Mouse (Mus musculus): ENCODE measurements around the gene Bbs9. TPM values are rescaled to one million over a fixed set of nuclear protein-coding genes. Genes with fewer than 3 reads are reported as not detected.

Gene Bbs9
- polyA plus RNA-seq, 1 experiment = 3.3 TPM

GRCm38 (mm10) chr9:22737893-22738292, 262.4 kb downstream of the Bbs9 start:
- TF ChIP-seq MYOD1 (IDR thresholded peaks at IDR 0.05; ENCODE audit: control insufficient read depth, insufficient read length, low read depth) = no peak
- Histone ChIP-seq H3K79me3 (ENCODE audit: low read depth) (no peaks in the 10 kb centered on the region), H3ac (ENCODE audit: control insufficient read depth, insufficient read length, low read depth) (no peak overlapping the region), H3K27me3 (ENCODE audit: control insufficient read depth, insufficient read depth, insufficient read length) (no peaks in the 10 kb centered on the region), H3K79me2 (ENCODE audit: control insufficient read depth, insufficient read depth) (no peaks in the 10 kb centered on the region), H3K4me3 (ENCODE audit: insufficient read depth, poor library complexity, severe bottlenecking) (no peak overlapping the region), H3K36me3 (ENCODE audit: control insufficient read depth, insufficient read depth) (no peaks in the 10 kb centered on the region)

- Histone ChIP-seq H3K27me3 (ENCODE audit: control insufficient read depth, insufficient read depth, insufficient read length) (no peaks in the 10 kb centered on the region), H3ac (ENCODE audit: control insufficient read depth, insufficient read length, low read depth) (no peak overlapping the region), H3K36me3 (ENCODE audit: control insufficient read depth, insufficient read depth) (no peaks in the 10 kb centered on the region), H3K4me3 (ENCODE audit: insufficient read depth, poor library complexity, severe bottlenecking) (no peak overlapping the region), H3K79me2 (ENCODE audit: control insufficient read depth, insufficient read depth) (no peaks in the 10 kb centered on the region), H3K79me3 (ENCODE audit: low read depth) (no peaks in the 10 kb centered on the region)
- TF ChIP-seq CEBPB (IDR thresholded peaks at IDR 0.05; ENCODE audit: low read depth) (no peak), FOSL1 (IDR thresholded peaks at IDR 0.05; ENCODE audit: insufficient read depth, low read length, poor library complexity, severe bottlenecking) (no peak), MAX (IDR thresholded peaks at IDR 0.05) (no peak), MYOG (IDR thresholded peaks at IDR 0.05; ENCODE audit: control insufficient read depth, extremely low read depth, insufficient read length) (no peak), USF1 (IDR thresholded peaks at IDR 0.05; ENCODE audit: low read depth) (no peak), CTCF (IDR thresholded peaks at IDR 0.05; ENCODE audit: control insufficient read depth, insufficient read depth, insufficient read length) (no peak)
Measured at GRCm38 (mm10) chr9:22738861-22739260, 263.3 kb downstream of the Bbs9 start.

GRCm38 (mm10) chr9:22741967-22742366, 266.5 kb downstream of the Bbs9 start:
- Histone ChIP-seq H3K4me3 (ENCODE audit: insufficient read depth, poor library complexity, severe bottlenecking) (no peak overlapping the region), H3ac (ENCODE audit: control insufficient read depth, insufficient read length, low read depth) (no peak overlapping the region), H3K36me3 (ENCODE audit: control insufficient read depth, insufficient read depth) (no peaks in the 10 kb centered on the region), H3K79me3 (ENCODE audit: low read depth) (no peaks in the 10 kb centered on the region), H3K27me3 (ENCODE audit: control insufficient read depth, insufficient read depth, insufficient read length) (no peaks in the 10 kb centered on the region), H3K79me2 (ENCODE audit: control insufficient read depth, insufficient read depth) (no peaks in the 10 kb centered on the region)
- TF ChIP-seq CTCF (IDR thresholded peaks at IDR 0.05; ENCODE audit: control insufficient read depth, insufficient read depth, insufficient read length) = no peak
- TF ChIP-seq FOSL1 (IDR thresholded peaks at IDR 0.05; ENCODE audit: insufficient read depth, low read length, poor library complexity, severe bottlenecking) = no peak

GRCm38 (mm10) chr9:22748617-22749016, 273.1 kb downstream of the Bbs9 start:
- no peaks in the 10 kb centered on the region for H3K79me3 ChIP-seq (ENCODE audit: low read depth)
- no peaks in the 10 kb centered on the region for H3K36me3 ChIP-seq (ENCODE audit: control insufficient read depth, insufficient read depth)
- no peak overlapping the region for H3ac ChIP-seq (ENCODE audit: control insufficient read depth, insufficient read length, low read depth)
- no peaks in the 10 kb centered on the region for H3K79me2 ChIP-seq (ENCODE audit: control insufficient read depth, insufficient read depth)
- no peak for TF ChIP-seq MYOG (IDR thresholded peaks at IDR 0.05; ENCODE audit: control insufficient read depth, extremely low read depth, insufficient read length)
- TF ChIP-seq MYOD1 (IDR thresholded peaks at IDR 0.05; ENCODE audit: control insufficient read depth, insufficient read length, low read depth) = no peak
- no peak for TF ChIP-seq MAX (IDR thresholded peaks at IDR 0.05)
- no peak for TF ChIP-seq CEBPB (IDR thresholded peaks at IDR 0.05; ENCODE audit: low read depth)
- no peak for TF ChIP-seq FOSL1 (IDR thresholded peaks at IDR 0.05; ENCODE audit: insufficient read depth, low read length, poor library complexity, severe bottlenecking)
- TF ChIP-seq USF1 (IDR thresholded peaks at IDR 0.05; ENCODE audit: low read depth) = no peak
- no peak for TF ChIP-seq CTCF (IDR thresholded peaks at IDR 0.05; ENCODE audit: control insufficient read depth, insufficient read depth, insufficient read length)
- no peaks in the 10 kb centered on the region for H3K27me3 ChIP-seq (ENCODE audit: control insufficient read depth, insufficient read depth, insufficient read length)
- no peak overlapping the region for H3K4me3 ChIP-seq (ENCODE audit: insufficient read depth, poor library complexity, severe bottlenecking)

- no peaks in the 10 kb centered on the region for H3K36me3 ChIP-seq (ENCODE audit: control insufficient read depth, insufficient read depth)
- H3ac ChIP-seq (ENCODE audit: control insufficient read depth, insufficient read length, low read depth) = no peak overlapping the region
- H3K79me2 ChIP-seq (ENCODE audit: control insufficient read depth, insufficient read depth) = no peaks in the 10 kb centered on the region
- no peak overlapping the region for H3K4me3 ChIP-seq (ENCODE audit: insufficient read depth, poor library complexity, severe bottlenecking)
- no peaks in the 10 kb centered on the region for H3K79me3 ChIP-seq (ENCODE audit: low read depth)
- no peak for TF ChIP-seq MAX (IDR thresholded peaks at IDR 0.05)
- no peak for TF ChIP-seq CTCF (IDR thresholded peaks at IDR 0.05; ENCODE audit: control insufficient read depth, insufficient read depth, insufficient read length)
- no peak for TF ChIP-seq USF1 (IDR thresholded peaks at IDR 0.05; ENCODE audit: low read depth)
- no peak for TF ChIP-seq MYOD1 (IDR thresholded peaks at IDR 0.05; ENCODE audit: control insufficient read depth, insufficient read length, low read depth)
- no peak for TF ChIP-seq MYOG (IDR thresholded peaks at IDR 0.05; ENCODE audit: control insufficient read depth, extremely low read depth, insufficient read length)
- no peak for TF ChIP-seq FOSL1 (IDR thresholded peaks at IDR 0.05; ENCODE audit: insufficient read depth, low read length, poor library complexity, severe bottlenecking)
- no peak for TF ChIP-seq CEBPB (IDR thresholded peaks at IDR 0.05; ENCODE audit: low read depth)
- H3K27me3 ChIP-seq (ENCODE audit: control insufficient read depth, insufficient read depth, insufficient read length) = no peaks in the 10 kb centered on the region
Measured at GRCm38 (mm10) chr9:22750779-22751545, 275.4 kb downstream of the Bbs9 start.

- no peak overlapping the region for H3ac ChIP-seq (ENCODE audit: control insufficient read depth, insufficient read length, low read depth)
- H3K36me3 ChIP-seq (ENCODE audit: control insufficient read depth, insufficient read depth) = no peaks in the 10 kb centered on the region
- H3K79me3 ChIP-seq (ENCODE audit: low read depth) = no peaks in the 10 kb centered on the region
- no peak overlapping the region for H3K4me3 ChIP-seq (ENCODE audit: insufficient read depth, poor library complexity, severe bottlenecking)
- no peaks in the 10 kb centered on the region for H3K27me3 ChIP-seq (ENCODE audit: control insufficient read depth, insufficient read depth, insufficient read length)
- H3K79me2 ChIP-seq (ENCODE audit: control insufficient read depth, insufficient read depth) = no peaks in the 10 kb centered on the region
- no peak for TF ChIP-seq CEBPB (IDR thresholded peaks at IDR 0.05; ENCODE audit: low read depth)
- TF ChIP-seq USF1 (IDR thresholded peaks at IDR 0.05; ENCODE audit: low read depth) = no peak
Measured at GRCm38 (mm10) chr9:22751546-22751929, 276.0 kb downstream of the Bbs9 start.
